Mouse (Mus musculus): ENCODE data around the gene Lrrc8d. TPM values are rescaled to one million over a fixed set of nuclear protein-coding genes. Genes with fewer than 3 reads are reported as not detected.

The Lrrc8d gene
- polyA plus RNA-seq, 1 experiment from 2014 or later = 20.5 TPM

GRCm38 (mm10) chr5:105708276-105708675 lies 8.5 kb downstream of the Lrrc8d start:
- no peak overlapping the region for H3K4me3 ChIP-seq (ENCODE audit: low read depth, low read length)
- no peak for DNase-seq (ENCODE audit: low spot score)
- peaks cover 3% of the 10 kb centered on the region; the same call in 1 of the 2 replicates for H3K4me1 ChIP-seq (ENCODE audit: insufficient read depth, low read depth, low read length)
- no peak overlapping the region for H3K4me2 ChIP-seq (replicated peaks; ENCODE audit: low read depth, low read length)
- H3K9me3 ChIP-seq (ENCODE audit: low read length) = no peaks in the 10 kb centered on the region
- no peak overlapping the region for H3K9ac ChIP-seq (replicated peaks; ENCODE audit: low read depth)
- WGBS = 75% methylated on average over 5 of the region's 5 CpGs
- no peaks in the 10 kb centered on the region for H3K27me3 ChIP-seq (replicated peaks; ENCODE audit: insufficient read depth, low read length)
- no peaks in the 10 kb centered on the region for H3K36me3 ChIP-seq (ENCODE audit: insufficient read depth, low read length)
- TF ChIP-seq EP300 (IDR thresholded peaks at IDR 0.05) = no peak
- no peak for TF ChIP-seq CTCF (IDR thresholded peaks at IDR 0.05)
- no peak overlapping the region for H3K27ac ChIP-seq (ENCODE audit: low read length)
- ATAC-seq = no peak

- Histone ChIP-seq H3K4me1 (ENCODE audit: insufficient read depth, low read depth, low read length) (no peaks in the 10 kb centered on the region), H3K4me2 (replicated peaks; ENCODE audit: low read depth, low read length) (no peak overlapping the region), H3K9ac (replicated peaks; ENCODE audit: low read depth) (no peak overlapping the region), H3K27me3 (replicated peaks; ENCODE audit: insufficient read depth, low read length) (no peaks in the 10 kb centered on the region), H3K4me3 (ENCODE audit: low read depth, low read length) (no peak overlapping the region), H3K9me3 (ENCODE audit: low read length) (no peaks in the 10 kb centered on the region), H3K36me3 (ENCODE audit: insufficient read depth, low read length) (no peaks in the 10 kb centered on the region), H3K27ac (ENCODE audit: low read length) (no peak overlapping the region)
- no peak for ATAC-seq
- DNase-seq (ENCODE audit: low spot score) = no peak
- TF ChIP-seq CTCF (IDR thresholded peaks at IDR 0.05) = no peak
- TF ChIP-seq EP300 (IDR thresholded peaks at IDR 0.05) = no peak
- 87% methylated on average over 7 of the region's 7 CpGs for WGBS
These were observed 10.7 kb downstream of the Lrrc8d start for GRCm38 (mm10) chr5:105710473-105710872.

GRCm38 (mm10) chr5:105714446-105714845 lies 14.7 kb downstream of the Lrrc8d start:
- Histone ChIP-seq H3K27me3 (replicated peaks; ENCODE audit: insufficient read depth, low read length) (no peaks in the 10 kb centered on the region), H3K27ac (ENCODE audit: low read length) (no peak overlapping the region), H3K4me2 (replicated peaks; ENCODE audit: low read depth, low read length) (no peak overlapping the region), H3K9me3 (ENCODE audit: low read length) (no peaks in the 10 kb centered on the region), H3K4me1 (ENCODE audit: insufficient read depth, low read depth, low read length) (peaks cover 23% of the 10 kb centered on the region), H3K4me3 (ENCODE audit: low read depth, low read length) (no peak overlapping the region), H3K9ac (replicated peaks; ENCODE audit: low read depth) (no peak overlapping the region), H3K36me3 (ENCODE audit: insufficient read depth, low read length) (no peaks in the 10 kb centered on the region)
- TF ChIP-seq EP300 (IDR thresholded peaks at IDR 0.05) = no peak
- no peak for TF ChIP-seq CTCF (IDR thresholded peaks at IDR 0.05)
- no peak for ATAC-seq
- no peak for DNase-seq (ENCODE audit: low spot score)
- WGBS = 79% methylated on average over 6 of the region's 6 CpGs

DNA sequence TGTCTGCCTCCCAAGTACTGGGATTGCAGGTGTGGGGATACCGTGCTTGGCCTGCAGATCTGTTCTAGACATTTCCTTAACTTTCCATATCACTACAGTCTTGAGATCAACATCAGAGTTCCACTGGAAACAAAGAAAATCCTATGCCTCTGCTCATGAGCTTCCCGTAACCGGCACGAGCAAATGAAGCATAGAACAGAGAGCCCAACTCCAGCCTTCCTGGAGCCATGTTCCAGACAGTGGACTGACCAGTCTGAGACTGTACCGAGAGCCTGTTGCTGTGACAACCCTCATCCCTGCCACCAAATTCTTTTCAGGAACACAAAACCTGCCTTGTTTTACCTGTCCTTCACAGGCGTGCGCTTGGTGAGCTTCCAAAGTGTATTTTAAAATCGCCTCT lies 15.3 kb downstream of the Lrrc8d start:
- no peak overlapping the region for H3K9ac ChIP-seq (replicated peaks; ENCODE audit: low read depth)
- no peaks in the 10 kb centered on the region for H3K9me3 ChIP-seq (ENCODE audit: low read length)
- H3K4me2 ChIP-seq (replicated peaks; ENCODE audit: low read depth, low read length) = no peak overlapping the region
- ATAC-seq (no peak), DNase-seq (ENCODE audit: low spot score) (no peak)
- TF ChIP-seq EP300 (IDR thresholded peaks at IDR 0.05) = no peak
- TF ChIP-seq CTCF (IDR thresholded peaks at IDR 0.05) = no peak
- no peaks in the 10 kb centered on the region for H3K27me3 ChIP-seq (replicated peaks; ENCODE audit: insufficient read depth, low read length)
- 0 out of 2 replicates have a peak overlapping the region, but pooled peaks have one; percentile 5 for H3K27ac ChIP-seq (ENCODE audit: low read length)
- H3K36me3 ChIP-seq (ENCODE audit: insufficient read depth, low read length) = no peaks in the 10 kb centered on the region
- WGBS = 64% methylated on average over 8 of the region's 8 CpGs
- peaks cover 23% of the 10 kb centered on the region for H3K4me1 ChIP-seq (ENCODE audit: insufficient read depth, low read depth, low read length)
- H3K4me3 ChIP-seq (ENCODE audit: low read depth, low read length) = no peak overlapping the region

GRCm38 (mm10) chr5:105715531-105716124 lies 15.9 kb downstream of the Lrrc8d start:
- Histone ChIP-seq H3K4me3 (ENCODE audit: low read depth, low read length) (no peak overlapping the region), H3K27me3 (replicated peaks; ENCODE audit: insufficient read depth, low read length) (no peaks in the 10 kb centered on the region), H3K36me3 (ENCODE audit: insufficient read depth, low read length) (no peaks in the 10 kb centered on the region), H3K9ac (replicated peaks; ENCODE audit: low read depth) (no peak overlapping the region), H3K27ac (ENCODE audit: low read length) (peak overlapping the region; percentile 5; the same call in 1 of the 2 replicates), H3K4me2 (replicated peaks; ENCODE audit: low read depth, low read length) (no peak overlapping the region), H3K9me3 (ENCODE audit: low read length) (no peaks in the 10 kb centered on the region), H3K4me1 (ENCODE audit: insufficient read depth, low read depth, low read length) (peaks cover 23% of the 10 kb centered on the region)
- peak; percentile 14 for ATAC-seq
- TF ChIP-seq CTCF (IDR thresholded peaks at IDR 0.05) = no peak
- TF ChIP-seq EP300 (IDR thresholded peaks at IDR 0.05) = no peak
- peak; percentile 66 for DNase-seq (ENCODE audit: low spot score)
- 33% methylated on average over 10 of the region's 10 CpGs for WGBS

- ATAC-seq (peak; percentile 55), DNase-seq (ENCODE audit: low spot score) (peak; percentile 84)
- no peak overlapping the region for H3K4me3 ChIP-seq (ENCODE audit: low read depth, low read length)
- no peaks in the 10 kb centered on the region for H3K36me3 ChIP-seq (ENCODE audit: insufficient read depth, low read length)
- H3K27me3 ChIP-seq (replicated peaks; ENCODE audit: insufficient read depth, low read length) = no peaks in the 10 kb centered on the region
- no peak overlapping the region for H3K9ac ChIP-seq (replicated peaks; ENCODE audit: low read depth)
- 24% methylated on average over 7 of the region's 7 CpGs for WGBS
- peaks cover 23% of the 10 kb centered on the region for H3K4me1 ChIP-seq (ENCODE audit: insufficient read depth, low read depth, low read length)
- H3K4me2 ChIP-seq (replicated peaks; ENCODE audit: low read depth, low read length) = no peak overlapping the region
- peak overlapping the region; percentile 72 for H3K27ac ChIP-seq (ENCODE audit: low read length)
- no peaks in the 10 kb centered on the region for H3K9me3 ChIP-seq (ENCODE audit: low read length)
- TF ChIP-seq EP300 (IDR thresholded peaks at IDR 0.05) (no peak), CTCF (IDR thresholded peaks at IDR 0.05) (no peak)
These were observed 17.5 kb downstream of the Lrrc8d start for GRCm38 (mm10) chr5:105717294-105717693.
